Mouse (Mus musculus) mouse trophoblast stem cell (cell line): ENCODE data around the gene Tshr.
"Not testable (repeated sequence)": the region's sequence is repeated elsewhere in the genome, so short reads cannot be mapped to it uniquely, and the experiment has no call there.

ENCODE experiments used
- in situ Hi-C, 2 experiments: fragments of 300-500 bp; cut with MseI, MboI; formaldehyde crosslinking; loops; 2 replicates in 1 of 2; 3 replicates in 1 of 2; pipeline ENCODE4 v1.15.1; 2025

Gene Tshr

GRCm38 (mm10) chr12:91495497-91496225 lies 111.3 kb downstream of the Tshr start:
- in situ Hi-C loops, result no loop called here

- in situ Hi-C loops, result no loop called here
These were observed 111.8 kb downstream of the Tshr start for GRCm38 (mm10) chr12:91496226-91496558.

- in situ Hi-C loops, result no loop called here
These were observed 116.1 kb downstream of the Tshr start for GRCm38 (mm10) chr12:91500475-91500874.

- in situ Hi-C loops, result no loop called here
These were observed 127.4 kb downstream of the Tshr start for GRCm38 (mm10) chr12:91511766-91512165.

DNA sequence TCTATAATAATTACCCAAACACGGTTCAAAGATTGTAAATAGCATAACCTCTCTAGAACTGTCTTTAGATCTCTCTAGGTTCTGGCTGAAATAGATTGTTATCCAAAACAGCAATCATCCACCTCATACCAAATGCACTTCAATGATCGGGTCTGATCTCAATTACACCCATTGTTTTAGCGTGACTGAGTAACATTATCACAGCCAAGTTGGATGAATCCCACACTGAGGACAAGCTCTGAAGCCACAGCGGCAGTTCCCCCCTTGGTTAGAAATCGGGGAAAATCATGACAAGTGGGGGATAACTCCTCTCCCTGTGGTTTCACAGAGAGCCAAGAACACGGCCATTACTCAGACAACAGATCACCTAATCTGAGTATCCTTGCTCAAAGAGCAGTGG lies 129.6 kb downstream of the Tshr start:
- in situ Hi-C loops, result no loop called here

DNA sequence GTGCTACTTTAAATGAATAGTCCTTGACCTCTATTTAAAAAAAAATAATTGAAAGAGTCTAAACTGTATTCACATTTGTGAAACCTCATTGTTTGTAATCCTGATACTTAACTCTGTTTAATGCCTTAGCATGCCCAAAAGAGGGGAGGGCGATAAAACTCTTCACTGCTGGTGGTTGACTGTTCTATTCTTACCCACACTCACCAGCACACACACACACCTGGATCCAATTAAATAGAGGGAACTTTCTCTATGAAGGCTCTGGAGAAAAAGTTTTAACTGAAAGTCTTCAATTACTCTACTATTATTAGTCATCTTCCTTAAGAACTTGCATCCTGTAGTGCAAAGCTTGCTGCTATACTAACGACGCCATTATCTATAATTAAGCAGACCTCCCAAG lies 133.4 kb downstream of the Tshr start:
- in situ Hi-C loops, result no loop called here

- in situ Hi-C loops, result no loop called here
These were observed 139.3 kb downstream of the Tshr start for GRCm38 (mm10) chr12:91523626-91524025.

- in situ Hi-C loops, result no loop called here
These were observed 150.2 kb downstream of the Tshr start for GRCm38 (mm10) chr12:91534514-91534913.

- in situ Hi-C loops, result no loop called here
These were observed 155.8 kb downstream of the Tshr start for GRCm38 (mm10) chr12:91540202-91540601.

DNA sequence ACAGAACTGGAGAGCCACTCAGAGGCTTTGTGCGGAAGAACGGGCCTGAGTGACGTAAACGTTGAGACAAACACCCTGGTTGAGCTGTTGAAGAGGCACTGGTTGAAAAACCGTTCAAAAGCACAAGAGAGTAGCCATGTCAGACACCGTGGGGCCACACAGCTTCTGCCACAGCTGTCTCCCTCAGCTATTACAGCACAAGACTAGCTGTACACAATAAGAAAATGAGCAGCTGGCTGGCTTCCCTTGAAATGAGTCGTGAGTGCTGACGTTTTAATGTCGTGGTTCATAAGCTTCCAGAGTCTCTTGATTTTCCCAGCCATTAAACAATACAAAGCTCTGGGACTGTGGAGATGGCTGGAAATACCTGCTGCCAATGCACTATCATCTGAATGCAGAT lies 165.1 kb downstream of the Tshr start:
- in situ Hi-C loops, result no loop called here

DNA sequence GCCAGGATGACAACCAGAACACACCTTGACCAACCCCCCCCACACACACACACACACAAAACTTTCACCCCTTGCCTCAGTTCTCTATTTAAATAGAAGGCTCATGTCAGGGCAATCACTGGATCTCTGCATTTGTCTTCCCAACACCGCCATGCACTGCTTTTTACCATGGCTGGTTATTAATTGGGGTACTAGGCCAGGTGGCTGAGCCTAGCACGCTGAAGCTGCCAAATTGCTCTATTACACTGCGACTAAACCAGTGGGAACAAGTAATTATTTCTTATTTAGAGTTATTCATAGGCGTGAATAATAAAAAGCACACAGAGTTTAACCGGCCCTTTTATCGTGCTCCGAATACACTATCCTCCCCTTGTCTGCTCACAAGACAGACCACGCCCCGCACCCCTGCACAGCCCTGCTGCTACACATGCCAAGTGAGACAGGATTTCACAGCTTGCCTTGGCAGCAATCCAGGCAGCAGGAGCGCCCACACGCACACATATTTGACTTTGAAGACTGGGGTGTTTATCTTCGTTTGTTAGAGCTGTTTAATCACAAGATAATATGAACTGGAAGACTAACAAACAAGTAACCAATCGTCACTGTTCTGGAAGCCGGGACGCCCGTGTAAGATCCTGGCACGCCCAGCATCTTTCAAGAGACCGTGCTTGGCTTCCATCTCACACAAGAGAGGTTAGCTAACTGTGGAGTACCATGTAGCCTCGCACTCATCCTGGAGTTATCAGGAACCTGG lies 167.6 kb downstream of the Tshr start:
- in situ Hi-C loops, result no loop called here

GRCm38 (mm10) chr12:91557358-91558005 lies 173.1 kb downstream of the Tshr start:
- in situ Hi-C loops, result not testable (repeated sequence)

GRCm38 (mm10) chr12:91558152-91558551 lies 173.8 kb downstream of the Tshr start:
- in situ Hi-C loops, result not testable (repeated sequence)

GRCm38 (mm10) chr12:91567145-91567544 lies 182.8 kb downstream of the Tshr start:
- in situ Hi-C loops, result no loop called here

GRCm38 (mm10) chr12:91569255-91569654 lies 184.9 kb downstream of the Tshr start:
- in situ Hi-C loops, result no loop called here

- in situ Hi-C loops, result no loop called here
These were observed 187.3 kb downstream of the Tshr start for GRCm38 (mm10) chr12:91571708-91572107.

GRCm38 (mm10) chr12:91579665-91580064 lies 195.3 kb downstream of the Tshr start:
- in situ Hi-C loops, result no loop called here

DNA sequence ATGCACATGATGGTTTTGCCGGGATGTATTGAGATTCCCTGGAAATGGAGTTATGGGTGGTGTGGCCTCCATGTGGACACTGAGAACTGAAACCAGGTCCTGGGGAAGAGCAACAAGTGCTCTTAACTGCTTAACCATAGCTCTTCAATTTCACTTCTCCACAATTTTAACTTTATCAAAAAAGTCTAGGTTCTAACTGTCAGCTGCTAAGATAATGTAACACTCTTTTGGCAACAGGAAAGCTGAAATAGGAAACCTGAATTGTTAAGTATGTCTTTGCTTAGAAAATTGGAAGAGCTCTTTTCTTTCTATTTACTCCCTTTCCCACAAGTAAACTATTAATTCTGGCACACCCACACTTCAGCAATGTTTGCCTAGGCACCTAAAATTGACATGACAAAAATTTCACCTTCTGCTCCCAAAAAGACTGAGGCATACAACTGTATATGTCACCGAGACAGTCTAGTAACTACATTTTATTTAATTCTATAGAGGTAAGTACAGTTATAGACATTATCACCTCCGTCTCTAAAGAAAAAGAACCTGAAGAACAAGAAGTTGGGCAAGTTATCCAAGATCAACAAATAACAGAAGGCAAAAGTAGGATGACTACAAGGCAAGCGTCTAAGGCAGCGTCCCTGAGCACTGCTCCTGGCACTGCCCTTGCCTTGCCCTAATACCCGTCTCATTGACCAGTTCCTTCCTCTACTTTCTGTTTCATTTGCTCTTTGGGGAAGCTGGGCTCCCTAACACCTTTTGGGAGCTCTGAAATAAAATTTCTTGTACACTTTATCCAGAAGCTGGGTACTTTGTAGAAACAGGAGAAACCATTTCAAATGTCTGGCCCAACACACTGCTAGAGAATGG lies 197.1 kb downstream of the Tshr start:
- in situ Hi-C loops, result no loop called here

GRCm38 (mm10) chr12:91582362-91583002 lies 198.1 kb downstream of the Tshr start:
- in situ Hi-C loops, result no loop called here

GRCm38 (mm10) chr12:91583409-91583808 lies 199.0 kb downstream of the Tshr start:
- in situ Hi-C loops, result no loop called here

DNA sequence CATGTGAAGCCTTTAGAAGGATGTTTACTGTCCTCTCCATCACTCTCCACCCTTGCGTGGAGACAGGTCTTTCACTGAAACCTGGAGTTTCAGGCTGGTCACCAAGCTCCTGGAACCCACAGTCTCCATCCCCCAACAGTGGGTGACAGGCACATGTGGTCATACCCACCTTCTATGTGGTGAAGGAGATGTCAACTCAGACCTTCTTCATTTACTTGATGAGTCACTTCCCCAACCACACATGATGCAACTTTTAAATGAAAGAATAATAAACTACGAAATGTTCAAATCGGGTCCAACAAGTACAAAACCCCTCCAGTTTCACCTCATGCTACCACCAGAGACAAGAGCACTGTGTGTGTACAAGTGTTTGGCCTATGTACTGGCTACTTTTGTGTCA lies 200.8 kb downstream of the Tshr start:
- in situ Hi-C loops, result no loop called here
